Mouse (Mus musculus): ENCODE measurements at regions not wholly inside any gene's neighbourhood (a gene's known extent, or its start where the extent isn't known, plus 50 kb on each side); places are given as distances from the start of the nearest gene placed in this dataset.

DNA sequence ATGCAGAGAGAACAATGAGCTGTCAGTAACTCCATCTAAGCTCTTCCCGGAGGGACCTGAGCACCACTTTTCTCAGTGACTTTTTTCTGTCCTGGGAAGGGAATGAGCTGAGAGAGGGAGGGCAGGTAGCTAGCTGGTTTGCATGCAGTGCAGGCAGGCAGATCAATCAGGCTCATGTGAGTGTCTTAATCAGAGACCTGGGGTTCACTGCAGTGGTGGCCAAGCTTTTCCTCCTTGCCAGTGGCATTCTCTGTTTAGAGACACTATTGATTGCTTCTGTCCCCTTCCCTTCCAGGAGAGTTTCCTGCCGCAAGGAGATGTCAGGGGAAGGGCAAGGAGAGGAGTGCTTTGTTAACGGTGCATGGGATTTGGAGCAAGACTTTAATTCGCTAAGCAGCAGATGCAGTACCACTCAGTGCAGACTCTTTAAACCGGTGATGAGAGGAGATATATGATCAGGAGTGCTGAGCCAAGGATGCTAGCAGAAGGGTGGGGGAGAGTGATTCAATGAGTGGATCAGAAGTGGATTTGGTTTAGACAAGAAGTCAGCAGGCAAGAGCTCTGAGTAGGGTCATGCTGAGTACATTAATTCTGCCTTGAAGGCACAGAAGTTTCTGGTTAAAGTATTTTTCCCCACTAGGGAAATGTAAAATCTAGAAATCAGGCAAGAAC, 535.4 kb upstream of the Sel1l start:
- Histone ChIP-seq H3K27me3 (replicated peaks) (no peaks in the 10 kb centered on the region), H3K4me1 (no peaks in the 10 kb centered on the region), H3K4me3 (replicated peaks) (no peak overlapping the region), H3K36me3 (replicated peaks; ENCODE audit: low read length) (no peaks in the 10 kb centered on the region), H3K9me3 (peaks cover 13% of the 10 kb centered on the region; the same call in 1 of the 2 replicates)
- TF ChIP-seq FLI1 (IDR thresholded peaks at IDR 0.05; ENCODE audit: low read length) = no peak
- TF ChIP-seq GATA1 (IDR thresholded peaks at IDR 0.05; ENCODE audit: borderline replicate concordance, low read length) = no peak

DNA sequence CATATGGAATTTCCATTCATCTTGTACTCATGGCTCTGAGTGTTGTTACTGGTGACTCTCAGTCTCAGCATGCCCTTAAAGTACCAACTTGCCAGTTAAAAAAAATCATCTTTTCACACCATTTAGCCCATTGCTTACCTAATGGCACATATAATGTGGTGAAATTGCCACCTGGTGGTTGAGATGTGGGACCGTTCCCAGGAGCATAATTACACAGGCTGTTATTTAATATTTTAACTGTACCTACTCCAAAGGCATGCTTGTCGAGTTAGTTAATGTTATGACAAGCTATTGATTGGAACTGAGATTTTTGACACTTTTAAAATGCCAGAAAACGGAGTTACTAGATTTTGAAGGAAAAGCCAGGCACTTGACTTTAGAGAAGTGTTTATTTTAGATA, 530.2 kb upstream of the Sel1l start:
- no peaks in the 10 kb centered on the region for H3K9me3 ChIP-seq
- no peaks in the 10 kb centered on the region for H3K36me3 ChIP-seq (replicated peaks; ENCODE audit: low read length)
- H3K4me3 ChIP-seq (replicated peaks) = no peak overlapping the region
- H3K4me1 ChIP-seq = no peaks in the 10 kb centered on the region
- TF ChIP-seq FLI1 (IDR thresholded peaks at IDR 0.05; ENCODE audit: low read length) = no peak
- TF ChIP-seq GATA1 (IDR thresholded peaks at IDR 0.05; ENCODE audit: borderline replicate concordance, low read length) = no peak
- no peaks in the 10 kb centered on the region for H3K27me3 ChIP-seq (replicated peaks)

DNA sequence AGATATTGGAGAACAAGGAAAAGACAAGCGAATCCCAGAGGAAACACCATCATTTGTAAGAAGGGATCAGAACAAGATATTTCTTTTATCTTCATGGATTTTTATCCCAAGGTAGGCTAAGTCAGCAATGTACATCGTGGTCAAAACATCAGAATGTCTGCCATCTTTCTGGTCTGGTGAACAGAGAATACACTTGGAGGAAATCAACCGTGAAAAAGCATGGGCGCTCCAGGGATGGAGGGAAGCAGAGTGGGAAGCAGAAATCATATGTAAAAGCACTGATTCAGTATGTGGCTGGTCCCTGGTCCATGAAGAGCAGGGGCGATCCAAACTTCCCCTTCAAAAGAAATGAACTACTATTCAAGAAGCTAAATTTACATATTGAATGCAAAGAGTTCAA, 517.0 kb upstream of the Sel1l start:
- H3K4me1 ChIP-seq = no peaks in the 10 kb centered on the region
- H3K9me3 ChIP-seq = peaks cover 6% of the 10 kb centered on the region
- no peak overlapping the region for H3K4me3 ChIP-seq (replicated peaks)
- TF ChIP-seq GATA1 (IDR thresholded peaks at IDR 0.05; ENCODE audit: borderline replicate concordance, low read length) (no peak), FLI1 (IDR thresholded peaks at IDR 0.05; ENCODE audit: low read length) (no peak)
- H3K36me3 ChIP-seq (replicated peaks; ENCODE audit: low read length) = no peaks in the 10 kb centered on the region
- H3K27me3 ChIP-seq (replicated peaks) = no peaks in the 10 kb centered on the region

DNA sequence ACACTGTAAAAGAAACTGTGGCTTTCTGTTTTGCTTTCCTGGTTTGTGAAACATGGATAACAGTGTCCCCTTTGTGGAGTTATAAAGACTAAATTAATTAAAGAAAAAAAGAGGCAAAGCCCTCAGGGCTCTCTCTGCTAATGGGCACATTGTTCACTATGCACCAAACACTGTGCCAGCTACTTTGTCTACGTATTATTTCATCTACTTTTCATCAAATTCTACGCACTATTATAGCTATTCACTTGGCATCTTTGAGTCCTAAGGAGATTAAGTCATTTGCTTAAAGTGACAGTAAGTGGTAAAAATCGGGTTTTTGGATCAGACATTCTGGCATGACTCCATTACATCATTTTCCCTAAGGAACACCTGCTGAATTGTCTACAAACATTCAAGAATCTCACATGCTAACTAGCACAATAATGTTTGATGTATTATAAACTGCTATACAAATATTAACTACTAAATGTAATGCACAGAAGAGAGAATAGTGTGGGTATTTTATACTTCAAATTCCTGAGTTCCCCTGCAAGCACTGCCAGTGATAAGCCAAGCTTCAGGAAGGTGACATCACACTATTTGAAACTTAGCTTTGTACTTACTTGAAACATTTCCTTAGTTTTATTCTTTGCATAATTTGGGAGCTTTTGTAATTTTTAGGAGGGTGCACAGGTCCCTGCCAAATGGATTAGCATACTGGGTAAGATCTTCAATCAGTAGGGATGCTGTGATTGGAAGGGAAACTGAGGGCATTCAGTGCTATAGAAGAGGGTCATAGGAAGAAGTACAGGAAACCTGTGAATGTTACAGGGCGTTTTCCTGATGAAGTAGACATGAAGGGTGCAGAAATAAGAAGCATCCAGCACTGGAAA, 504.7 kb upstream of the Sel1l start:
- Histone ChIP-seq H3K4me1 (no peaks in the 10 kb centered on the region), H3K36me3 (replicated peaks; ENCODE audit: low read length) (no peaks in the 10 kb centered on the region), H3K4me3 (replicated peaks) (no peak overlapping the region), H3K9me3 (no peaks in the 10 kb centered on the region), H3K27me3 (replicated peaks) (no peaks in the 10 kb centered on the region)
- TF ChIP-seq FLI1 (IDR thresholded peaks at IDR 0.05; ENCODE audit: low read length) = no peak
- TF ChIP-seq GATA1 (IDR thresholded peaks at IDR 0.05; ENCODE audit: borderline replicate concordance, low read length) = no peak

DNA sequence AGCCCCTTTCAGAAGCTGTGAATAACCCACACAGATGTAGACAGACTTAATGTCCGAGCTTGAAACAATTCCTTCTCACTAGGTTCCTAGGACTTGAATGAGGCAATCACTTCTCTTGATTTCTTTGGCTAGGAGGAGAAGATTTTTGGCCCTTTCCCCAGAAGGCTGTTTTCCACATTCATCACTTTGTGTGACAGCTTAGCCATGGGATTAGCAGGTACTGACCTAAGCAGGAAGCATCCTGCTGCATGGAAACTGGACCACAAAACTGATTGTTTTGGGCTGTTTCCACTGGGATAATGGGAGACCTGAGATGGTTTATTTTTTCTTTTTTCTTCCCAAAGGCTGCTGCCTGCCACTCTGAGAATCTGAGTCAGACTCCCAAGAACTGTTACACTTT, 469.3 kb upstream of the Sel1l start:
- H3K4me1 ChIP-seq = no peaks in the 10 kb centered on the region
- H3K36me3 ChIP-seq (replicated peaks; ENCODE audit: low read length) = no peaks in the 10 kb centered on the region
- H3K27me3 ChIP-seq (replicated peaks) = no peaks in the 10 kb centered on the region
- no peak overlapping the region for H3K4me3 ChIP-seq (replicated peaks)
- no peak for TF ChIP-seq FLI1 (IDR thresholded peaks at IDR 0.05; ENCODE audit: low read length)
- no peak for TF ChIP-seq GATA1 (IDR thresholded peaks at IDR 0.05; ENCODE audit: borderline replicate concordance, low read length)
- H3K9me3 ChIP-seq = peaks cover 3% of the 10 kb centered on the region; the same call in 1 of the 2 replicates

DNA sequence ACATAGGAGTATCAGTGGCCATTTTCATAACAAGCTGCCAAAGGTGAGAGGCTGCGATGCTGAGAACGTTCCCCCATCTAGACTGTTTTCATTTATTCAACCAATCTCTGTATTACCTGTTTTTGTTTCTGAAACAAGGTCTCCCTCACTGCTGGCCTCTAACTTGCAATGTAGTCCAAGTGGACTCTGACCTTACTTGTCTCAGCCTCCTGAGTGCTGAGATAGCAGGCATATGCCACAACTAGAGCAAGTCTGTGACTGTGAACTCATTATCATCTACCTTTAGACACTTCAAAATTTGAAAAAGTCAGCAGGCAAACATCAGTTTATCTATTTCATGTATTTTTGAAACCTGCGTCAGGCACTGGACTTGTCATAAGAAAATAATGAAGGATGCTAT, 468.7 kb upstream of the Sel1l start:
- TF ChIP-seq FLI1 (IDR thresholded peaks at IDR 0.05; ENCODE audit: low read length) (no peak), GATA1 (IDR thresholded peaks at IDR 0.05; ENCODE audit: borderline replicate concordance, low read length) (no peak)

DNA sequence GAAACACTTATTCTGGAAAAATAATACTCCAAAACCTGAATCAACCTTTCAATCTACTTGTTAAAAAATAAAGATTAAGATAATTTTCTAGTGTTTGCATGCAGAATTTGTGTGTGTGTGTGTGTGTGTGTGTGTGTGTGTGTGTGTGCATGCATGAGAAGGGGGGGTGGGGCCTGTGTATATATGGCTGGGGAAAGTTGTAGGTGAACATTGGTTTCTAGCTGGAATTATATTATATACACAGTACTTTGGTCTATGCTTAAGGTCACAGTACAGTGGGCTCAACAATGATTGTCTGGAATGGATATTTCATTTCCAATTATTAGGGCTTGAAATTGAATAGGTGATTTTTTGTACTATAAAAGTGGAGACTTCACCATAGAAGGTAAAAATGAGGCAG, 467.3 kb upstream of the Sel1l start:
- Histone ChIP-seq H3K4me1 (no peaks in the 10 kb centered on the region), H3K9me3 (no peaks in the 10 kb centered on the region), H3K36me3 (replicated peaks; ENCODE audit: low read length) (no peaks in the 10 kb centered on the region), H3K4me3 (replicated peaks) (no peak overlapping the region), H3K27me3 (replicated peaks) (no peaks in the 10 kb centered on the region)
- no peak for TF ChIP-seq GATA1 (IDR thresholded peaks at IDR 0.05; ENCODE audit: borderline replicate concordance, low read length)
- TF ChIP-seq FLI1 (IDR thresholded peaks at IDR 0.05; ENCODE audit: low read length) = no peak

More for the DNA sequence above, 468.7 kb upstream of the Sel1l start:
- no peak overlapping the region for H3K4me3 ChIP-seq (replicated peaks)
- no peaks in the 10 kb centered on the region for H3K36me3 ChIP-seq (replicated peaks; ENCODE audit: low read length)
- H3K4me1 ChIP-seq = no peaks in the 10 kb centered on the region
- H3K9me3 ChIP-seq = peaks cover 3% of the 10 kb centered on the region; the same call in 1 of the 2 replicates
- no peaks in the 10 kb centered on the region for H3K27me3 ChIP-seq (replicated peaks)

DNA sequence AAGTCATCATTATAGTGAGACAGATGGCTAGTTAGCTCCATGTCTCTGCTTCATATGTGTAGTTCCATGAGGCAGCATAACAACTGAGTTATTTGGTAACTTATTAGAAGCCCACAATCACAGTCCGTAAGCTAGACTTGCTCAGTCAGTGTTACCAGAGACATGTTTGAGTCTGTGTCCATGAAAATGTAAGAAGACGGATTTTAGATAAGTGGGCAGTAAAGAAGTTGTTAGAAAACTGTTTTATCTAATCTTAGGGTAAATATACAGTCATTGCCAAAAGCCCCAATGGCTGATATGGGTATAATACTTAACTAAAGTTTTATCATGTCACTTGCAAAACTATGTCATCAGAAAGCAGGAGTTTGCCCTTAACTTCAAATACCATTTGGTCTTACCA, 466.9 kb upstream of the Sel1l start:
- Histone ChIP-seq H3K27me3 (replicated peaks) (no peaks in the 10 kb centered on the region), H3K9me3 (no peaks in the 10 kb centered on the region), H3K4me1 (no peaks in the 10 kb centered on the region), H3K4me3 (replicated peaks) (no peak overlapping the region), H3K36me3 (replicated peaks; ENCODE audit: low read length) (no peaks in the 10 kb centered on the region)
- TF ChIP-seq FLI1 (IDR thresholded peaks at IDR 0.05; ENCODE audit: low read length) (no peak), GATA1 (IDR thresholded peaks at IDR 0.05; ENCODE audit: borderline replicate concordance, low read length) (no peak)

DNA sequence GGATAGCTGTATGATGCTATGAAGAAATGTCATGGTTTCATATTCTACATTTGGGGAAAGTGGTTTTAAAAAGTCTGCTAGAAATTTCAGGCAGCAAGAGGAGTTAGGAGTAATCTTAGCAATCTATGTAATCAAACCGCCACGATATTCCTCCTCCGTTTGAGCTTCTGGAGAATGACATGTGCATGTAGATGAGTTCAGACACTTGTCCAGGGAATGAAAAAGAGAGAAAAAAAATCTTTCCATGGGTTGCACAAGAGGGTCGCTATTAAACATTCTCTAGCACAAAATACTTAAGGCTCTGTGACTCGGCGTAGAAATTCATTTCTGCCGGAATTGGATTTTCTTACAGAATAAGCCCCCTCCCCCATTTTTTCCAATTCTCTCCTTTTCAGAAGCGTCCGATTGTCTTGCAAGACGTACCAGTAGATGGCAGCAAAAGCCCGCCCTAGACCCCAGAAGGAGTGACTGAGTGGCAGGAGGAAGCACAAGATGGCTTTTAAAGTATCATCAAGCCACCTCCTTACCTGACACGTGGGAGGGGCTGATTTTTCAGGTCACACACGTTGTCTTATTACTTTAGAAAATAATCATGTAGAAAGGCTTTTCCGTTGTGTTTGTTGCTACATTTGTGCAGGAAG, 454.1 kb upstream of the Sel1l start:
- Histone ChIP-seq H3K4me1 (no peaks in the 10 kb centered on the region), H3K9me3 (no peaks in the 10 kb centered on the region), H3K4me3 (replicated peaks) (no peak overlapping the region), H3K27me3 (replicated peaks) (no peaks in the 10 kb centered on the region), H3K36me3 (replicated peaks; ENCODE audit: low read length) (no peaks in the 10 kb centered on the region)
- TF ChIP-seq FLI1 (IDR thresholded peaks at IDR 0.05; ENCODE audit: low read length) (no peak), GATA1 (IDR thresholded peaks at IDR 0.05; ENCODE audit: borderline replicate concordance, low read length) (no peak)

DNA sequence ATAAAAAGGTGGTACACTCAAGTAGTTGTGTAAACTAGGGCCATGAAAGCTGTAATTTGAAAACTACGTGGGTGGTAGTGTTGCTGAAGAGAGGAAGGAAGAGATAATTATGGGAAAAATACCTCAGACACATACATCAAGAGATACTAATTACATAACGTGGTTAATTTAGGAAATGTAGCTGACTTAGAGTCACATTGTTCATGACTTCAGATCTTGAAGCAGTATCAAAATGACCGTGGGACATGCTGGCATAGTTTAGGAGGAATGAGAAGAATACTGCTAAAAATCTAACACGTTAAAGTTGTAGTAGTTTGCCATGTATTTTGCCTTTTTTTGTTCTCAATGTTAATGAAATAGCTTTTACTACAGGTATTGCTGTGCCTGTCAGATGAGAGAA, 445.9 kb upstream of the Sel1l start:
- no peak overlapping the region for H3K4me3 ChIP-seq (replicated peaks)
- H3K27me3 ChIP-seq (replicated peaks) = no peaks in the 10 kb centered on the region
- TF ChIP-seq GATA1 (IDR thresholded peaks at IDR 0.05; ENCODE audit: borderline replicate concordance, low read length) = no peak
- TF ChIP-seq FLI1 (IDR thresholded peaks at IDR 0.05; ENCODE audit: low read length) = no peak
- no peaks in the 10 kb centered on the region for H3K9me3 ChIP-seq
- H3K36me3 ChIP-seq (replicated peaks; ENCODE audit: low read length) = no peaks in the 10 kb centered on the region
- H3K4me1 ChIP-seq = no peaks in the 10 kb centered on the region

Data from megakaryocyte, embryonic 14.5 days (primary cell).